Mouse (Mus musculus) gastrocnemius, postnatal 4 days (tissue): ENCODE data around the gene Ugt1a6a. TPM values are rescaled to one million over a fixed set of nuclear protein-coding genes. Genes with fewer than 3 reads are reported as not detected.

Experiments
- DNase-seq, 2 experiments: peaks; one replicate each; pipeline ENCODE4 v3.0.0; 2021 to 2022; ENCODE audit warnings: low spot score in 2 of 2, mixed read lengths in 2 of 2
- total RNA-seq, 2 experiments: library from RNA; stranded (reverse); gene quantifications; 2 replicates each; pipeline ENCODE4 v1.2.3; 2021

Ugt1a6a gene
- total RNA-seq, 2 experiments from 2014 or later, result 1.9 to 2.0 TPM

DNA sequence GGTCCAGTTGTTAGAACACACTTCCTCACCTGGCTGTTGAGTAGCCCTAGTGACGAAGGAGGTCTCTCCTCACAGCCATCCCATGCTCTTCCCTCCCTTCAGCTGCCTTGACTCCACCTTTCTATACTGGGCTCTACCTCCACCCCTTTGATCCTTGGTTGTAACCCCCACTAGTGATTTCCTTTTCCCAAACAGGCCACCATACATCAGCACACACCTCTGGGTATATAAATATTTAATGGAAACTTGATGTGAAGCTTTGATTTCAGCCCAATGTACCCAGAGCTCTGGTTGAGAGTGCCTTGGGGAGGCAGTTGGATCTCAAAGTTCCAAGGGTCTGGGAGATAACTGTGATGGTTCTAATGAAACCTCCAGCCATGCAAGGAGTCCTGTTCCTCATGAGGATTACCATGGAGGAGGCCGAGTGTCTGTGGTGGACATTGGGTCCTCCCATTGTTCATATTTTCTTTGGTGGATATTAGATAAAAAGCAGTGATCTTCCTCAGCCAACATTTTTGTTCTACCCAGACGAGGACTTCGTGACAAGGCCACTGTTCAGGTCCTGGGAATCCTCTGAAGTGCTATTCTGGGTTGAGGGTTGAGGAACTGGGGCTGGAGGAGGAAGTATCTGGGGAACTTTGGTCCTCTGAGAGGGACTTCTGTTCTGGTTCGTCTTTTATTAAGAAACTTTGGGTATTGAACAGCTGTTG, 92.2 kb downstream of the Ugt1a6a start, which contains the start of gene Mroh2a:
Gene Mroh2a, plus strand, starts transcription at position 317 of the 710 bp plus-strand sequence.
- DNase-seq, result peak in 1 of 2 experiments; percentile 22

GRCm38 (mm10) chr1:88227482-88227881, 92.9 kb downstream of the Ugt1a6a start:
- DNase-seq, result peak in 1 of 2 experiments; percentile 18

- DNase-seq, result peak; percentile 30 to 31
These were observed 93.5 kb downstream of the Ugt1a6a start for GRCm38 (mm10) chr1:88228121-88228520.

DNA sequence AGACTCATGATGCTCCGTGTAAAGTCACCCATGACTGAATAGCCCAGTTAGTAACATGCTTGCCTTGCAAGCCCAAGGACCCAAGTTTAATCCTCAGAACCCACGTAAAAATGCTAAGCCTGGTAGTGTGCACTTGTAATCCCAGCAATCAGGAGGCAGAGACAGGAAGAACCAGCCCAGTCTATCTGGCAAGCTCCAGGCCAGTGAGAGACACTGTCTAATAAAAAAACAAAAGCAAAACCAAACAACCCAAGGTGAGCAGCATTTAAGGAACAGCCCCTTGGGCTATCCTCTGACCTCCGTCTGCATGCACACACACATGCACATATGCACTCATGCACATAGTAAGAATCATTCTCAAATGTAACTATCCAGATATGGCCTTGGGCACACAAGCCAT, 95.0 kb downstream of the Ugt1a6a start:
- DNase-seq, result no peak

- no peak for DNase-seq
These were observed 95.4 kb downstream of the Ugt1a6a start for GRCm38 (mm10) chr1:88229986-88230385.

DNA sequence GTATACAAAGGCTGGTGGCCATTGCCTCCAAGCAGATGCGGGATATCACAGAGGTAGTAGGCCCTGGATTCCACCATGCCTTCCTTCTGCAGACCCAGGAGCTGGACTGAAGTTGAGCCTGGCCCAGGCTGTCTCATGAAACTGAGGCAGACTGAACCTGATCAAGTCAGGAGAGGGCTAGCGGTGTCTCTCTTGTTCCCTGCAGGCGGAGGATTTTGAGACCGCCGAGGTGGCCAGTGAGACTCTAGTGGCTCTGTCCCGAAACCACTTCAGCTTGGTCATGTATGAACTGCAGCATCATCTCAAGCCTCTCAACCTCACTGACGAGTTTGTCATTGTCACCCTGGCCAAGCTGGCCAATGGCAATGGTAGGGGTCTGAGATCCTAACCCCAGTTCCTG, 95.8 kb downstream of the Ugt1a6a start:
- no peak for DNase-seq

DNA sequence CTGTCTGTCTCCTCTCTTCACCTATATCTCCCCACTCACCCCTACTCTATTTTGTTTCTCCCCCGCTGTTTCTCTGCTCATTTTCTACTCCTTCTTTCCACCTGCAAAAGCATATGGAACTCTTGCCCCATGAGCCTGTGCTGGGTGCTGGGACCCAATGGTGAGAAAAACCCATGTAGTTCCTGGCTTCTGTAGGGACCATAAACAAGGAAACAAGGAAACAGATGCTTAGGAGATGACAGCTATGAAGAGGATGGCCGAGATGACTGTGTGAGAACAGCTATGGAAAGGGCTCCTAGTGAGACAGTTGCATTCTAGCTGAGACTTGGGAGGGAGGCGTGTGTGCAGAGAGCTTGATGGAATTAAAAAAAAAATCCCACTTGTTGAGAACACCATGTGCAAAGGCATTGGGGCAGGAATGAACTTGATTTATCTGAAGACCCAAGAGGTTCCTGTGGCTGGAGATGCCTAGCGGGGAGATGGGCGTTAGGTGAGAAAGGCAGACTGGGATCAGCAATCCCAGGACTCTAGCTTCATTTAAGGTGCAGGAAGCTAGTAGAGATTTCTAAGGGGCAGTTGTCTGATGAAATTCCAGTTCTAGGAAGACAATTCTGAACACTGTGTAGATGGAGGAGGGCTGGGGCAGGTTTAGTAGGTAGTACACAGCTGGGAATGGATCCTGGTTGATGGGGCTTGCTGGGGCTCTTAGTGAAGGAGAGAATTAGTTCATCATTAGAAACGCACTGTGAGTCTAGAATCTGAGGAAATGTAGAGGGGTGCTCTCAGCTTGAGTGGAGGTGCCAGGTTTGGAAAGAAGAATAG, 96.6 kb downstream of the Ugt1a6a start:
- DNase-seq, result no peak

GRCm38 (mm10) chr1:88231803-88232499, 97.3 kb downstream of the Ugt1a6a start:
- no peak for DNase-seq

DNA sequence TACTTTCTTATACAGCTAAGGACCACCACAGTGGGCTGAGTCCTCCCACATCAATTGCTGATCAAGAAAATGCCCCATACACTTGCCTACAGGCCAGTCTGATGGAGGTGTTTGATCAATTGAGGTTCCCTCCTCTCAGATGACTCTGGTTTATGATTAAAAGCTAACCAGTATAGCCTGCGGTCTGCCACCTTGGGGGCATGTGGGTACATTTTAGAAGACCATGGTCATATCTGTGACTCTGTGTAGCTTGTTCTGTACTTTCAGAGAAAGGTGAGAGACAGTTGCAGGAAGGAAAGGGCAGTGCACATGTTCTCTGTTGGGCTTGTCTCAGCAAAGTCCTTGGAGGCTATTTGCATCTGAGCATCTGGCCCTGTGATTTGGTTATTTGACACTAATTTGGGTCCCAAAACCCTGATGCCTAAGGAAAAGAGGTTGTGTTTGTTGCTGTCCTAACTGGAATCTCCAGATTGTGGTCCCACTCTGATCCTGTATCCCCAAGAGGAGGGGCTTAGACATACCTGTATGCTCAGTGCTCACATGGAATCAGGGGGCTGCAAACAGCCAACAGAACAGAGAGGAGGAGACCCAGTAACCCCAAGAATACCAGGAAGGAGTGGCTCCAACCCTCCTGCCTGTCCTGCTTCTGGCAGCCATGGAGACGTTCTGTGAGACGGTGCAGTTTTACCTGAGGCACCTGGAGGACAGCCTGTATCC, 98.2 kb downstream of the Ugt1a6a start:
- no peak for DNase-seq

- no peak for DNase-seq
These were observed 99.0 kb downstream of the Ugt1a6a start for GRCm38 (mm10) chr1:88233421-88234247.

GRCm38 (mm10) chr1:88234248-88234610, 99.6 kb downstream of the Ugt1a6a start:
- DNase-seq, result no peak

- no peak for DNase-seq
These were observed 100.0 kb downstream of the Ugt1a6a start for GRCm38 (mm10) chr1:88234646-88235045.

GRCm38 (mm10) chr1:88235046-88235893, 100.7 kb downstream of the Ugt1a6a start:
- DNase-seq, result no peak

- DNase-seq, result no peak
These were observed 101.3 kb downstream of the Ugt1a6a start for GRCm38 (mm10) chr1:88235894-88236415.

DNA sequence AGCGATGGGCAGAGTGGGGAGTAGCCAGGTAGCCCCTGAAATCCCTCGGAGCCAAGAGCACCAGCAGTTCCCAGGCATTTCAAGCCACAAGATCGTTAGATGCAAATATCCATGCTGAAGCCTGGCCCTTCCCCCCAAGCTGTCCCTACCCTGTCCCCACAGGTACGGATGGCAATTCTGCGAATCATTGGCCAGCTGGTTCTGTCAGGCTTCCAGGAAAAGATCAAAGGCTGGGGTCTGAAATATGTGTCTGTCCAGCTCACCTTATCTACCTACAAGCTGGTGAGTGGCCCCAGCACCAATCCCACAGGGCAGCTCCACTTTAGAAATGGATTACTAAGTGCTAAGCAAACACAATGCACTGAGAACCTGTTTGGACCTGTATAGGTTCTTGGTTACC, 102.7 kb downstream of the Ugt1a6a start:
- no peak for DNase-seq

- DNase-seq, result no peak
These were observed 104.2 kb downstream of the Ugt1a6a start for GRCm38 (mm10) chr1:88238771-88239170.

DNA sequence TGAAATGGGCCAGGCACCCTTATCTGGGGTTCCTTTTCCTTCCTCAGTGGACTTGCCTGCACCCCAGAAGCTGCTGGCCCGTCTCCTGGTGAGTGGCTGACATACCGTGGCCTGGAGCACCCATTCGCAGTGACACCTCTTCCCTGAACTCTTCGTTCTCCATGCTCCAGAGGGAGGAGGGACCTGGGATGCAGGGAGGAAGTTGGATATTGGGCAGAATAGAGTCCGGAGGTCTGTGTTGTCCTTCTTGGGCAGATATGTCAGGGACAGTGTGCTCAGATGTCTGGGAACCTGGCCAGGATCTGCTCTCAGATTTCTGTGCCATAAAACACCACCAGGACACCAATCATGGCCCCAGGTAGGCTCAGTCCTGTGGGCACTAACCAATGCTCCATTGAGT, 105.5 kb downstream of the Ugt1a6a start:
- DNase-seq, result no peak

GRCm38 (mm10) chr1:88240579-88240978, 106.0 kb downstream of the Ugt1a6a start:
- DNase-seq, result no peak

DNA sequence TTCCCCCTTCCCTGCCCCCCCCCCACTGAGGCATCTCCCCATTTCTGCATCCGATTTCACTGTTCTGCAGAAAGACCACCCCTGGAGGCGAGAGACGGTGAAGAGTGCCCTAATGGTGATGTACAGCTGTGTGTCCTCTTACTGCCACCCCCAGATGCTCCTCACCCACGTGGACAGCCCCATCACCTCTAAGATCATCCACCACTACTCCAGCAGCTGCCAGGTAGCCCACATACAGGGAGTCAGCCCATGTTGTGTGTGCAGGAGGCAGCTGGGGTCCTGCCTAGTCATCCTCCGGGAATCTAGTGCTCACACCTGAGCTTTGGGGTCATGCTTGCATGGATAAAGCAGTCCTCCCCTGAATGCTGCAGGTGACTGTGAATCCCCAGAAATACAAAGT, 109.3 kb downstream of the Ugt1a6a start:
- DNase-seq, result no peak
